Mouse (Mus musculus): Measurements from ENCODE around the gene Gm20815.
"Not testable (repeated sequence)": the region's sequence is repeated elsewhere in the genome, so short reads cannot be mapped to it uniquely, and the experiment has no call there.

Gene Gm20815

GRCm38 (mm10) chrY:8835069-8835468 is at the start of gene Gm20815:
TSS of gene Gm20815 (minus strand) at chrY:8835169.
- DNase-seq (ENCODE audit: low spot score in 2 of 2), result not testable (repeated sequence)
